Mouse (Mus musculus) forebrain, embryonic 13.5 days (tissue): ENCODE measurements at regions not wholly inside any gene's neighbourhood (a gene's known extent, or its start where the extent isn't known, plus 50 kb on each side); places are given as distances from the start of the nearest gene placed in this dataset.
"Not testable (repeated sequence)": the region's sequence is repeated elsewhere in the genome, so short reads cannot be mapped to it uniquely, and the experiment has no call there.

Experiments
- ATAC-seq: fragments of 200-750 bp; cut with Nextera tagmentation; 2 replicates; pipeline ENCODE4 v1.8.0; 2017
- H3K27ac ChIP-seq: fragments of 300-500 bp; sonication (generic); 2 replicates; pipeline ENCODE4 v1.5.1; 2015; ENCODE audit warnings: inconsistent platforms, mild to moderate bottlenecking, moderate library complexity
- H3K27me3 ChIP-seq: fragments of 300-500 bp; sonication (generic); 2 replicates; pipeline ENCODE4 v1.6.1; 2015; ENCODE audit warnings: mild to moderate bottlenecking, inconsistent platforms
- H3K36me3 ChIP-seq: fragments of 300-500 bp; sonication (generic); 2 replicates; pipeline ENCODE4 v1.6.1; 2015; ENCODE audit warnings: mild to moderate bottlenecking, inconsistent platforms; ENCODE audit not compliant: poor library complexity, severe bottlenecking
- H3K4me1 ChIP-seq: fragments of 300-500 bp; sonication (generic); 2 replicates; pipeline ENCODE4 v1.6.1; 2015; ENCODE audit warnings: inconsistent platforms
- H3K4me2 ChIP-seq: fragments of 300-500 bp; sonication (generic); 2 replicates; pipeline ENCODE4 v1.6.1; 2015; ENCODE audit warnings: inconsistent platforms, mild to moderate bottlenecking, moderate library complexity
- H3K4me3 ChIP-seq: fragments of 300-500 bp; sonication (generic); 2 replicates; pipeline ENCODE4 v1.5.1; 2015; ENCODE audit warnings: mild to moderate bottlenecking, inconsistent platforms
- H3K9ac ChIP-seq: fragments of 300-500 bp; sonication (generic); 2 replicates; pipeline ENCODE4 v1.6.1; 2015; ENCODE audit warnings: mild to moderate bottlenecking, inconsistent platforms
- H3K9me3 ChIP-seq: fragments of 300-500 bp; sonication (generic); replicated peaks from 2 replicates; pipeline ENCODE4 v1.6.1; 2016; ENCODE audit warnings: inconsistent platforms
- WGBS: fragments of 180-500 bp; shearing (Covaris S2); methylation state at CpG from one replicate; pipeline ENCODE4 v1.1.7; 2015; 5-methylcytosine and 5-hydroxymethylcytosine counted together

- WGBS: 73% methylated on average over 2 of the region's 2 CpGs
- H3K4me1 ChIP-seq, ATAC-seq, H3K27ac ChIP-seq, H3K4me2 ChIP-seq, H3K27me3 ChIP-seq, H3K4me3 ChIP-seq, H3K9ac ChIP-seq, H3K36me3 ChIP-seq: not testable (repeated sequence)
- peaks cover 22% of the 10 kb centered on the region for H3K9me3 ChIP-seq
Measured at GRCm38 (mm10) chr12:114037011-114037410, 493.3 kb downstream of the Adam6a start.

- not testable (repeated sequence) for H3K4me2 ChIP-seq, H3K27ac ChIP-seq, H3K4me1 ChIP-seq, H3K36me3 ChIP-seq, H3K9me3 ChIP-seq, H3K4me3 ChIP-seq, H3K9ac ChIP-seq, H3K27me3 ChIP-seq, ATAC-seq
- WGBS: 62% methylated on average over 8 of the region's 8 CpGs
Measured at GRCm38 (mm10) chr12:114047991-114048390, 504.3 kb downstream of the Adam6a start.

GRCm38 (mm10) chr12:114053341-114053740 is 509.6 kb downstream of the Adam6a start:
- H3K4me2 ChIP-seq: no peak overlapping the region
- H3K27ac ChIP-seq: no peak overlapping the region
- 93% methylated on average over 2 of the region's 2 CpGs for WGBS
- ATAC-seq: no peak
- no peaks in the 10 kb centered on the region for H3K27me3 ChIP-seq
- peaks cover 5% of the 10 kb centered on the region; the same call in 1 of the 2 replicates for H3K9me3 ChIP-seq
- H3K4me3 ChIP-seq: no peak overlapping the region
- H3K36me3 ChIP-seq: no peaks in the 10 kb centered on the region
- no peak overlapping the region for H3K9ac ChIP-seq
- no peaks in the 10 kb centered on the region for H3K4me1 ChIP-seq

- Histone ChIP-seq H3K4me3 (no peak overlapping the region), H3K27ac (no peak overlapping the region), H3K36me3 (no peaks in the 10 kb centered on the region), H3K27me3 (no peaks in the 10 kb centered on the region), H3K9ac (no peak overlapping the region), H3K4me2 (no peak overlapping the region), H3K9me3 (peaks cover 20% of the 10 kb centered on the region), H3K4me1 (no peaks in the 10 kb centered on the region)
- WGBS: 69% methylated on average over 3 of the region's 3 CpGs
- no peak for ATAC-seq
Measured at GRCm38 (mm10) chr12:114059615-114060014, 515.9 kb downstream of the Adam6a start.

GRCm38 (mm10) chr12:114067166-114067565 is 523.5 kb downstream of the Adam6a start:
- no peak overlapping the region for H3K9ac ChIP-seq
- no peak for ATAC-seq
- peaks cover 45% of the 10 kb centered on the region for H3K9me3 ChIP-seq
- no peaks in the 10 kb centered on the region for H3K4me1 ChIP-seq
- no peak overlapping the region for H3K4me3 ChIP-seq
- H3K36me3 ChIP-seq: no peaks in the 10 kb centered on the region
- no peak overlapping the region for H3K27ac ChIP-seq
- no peaks in the 10 kb centered on the region for H3K27me3 ChIP-seq
- no peak overlapping the region for H3K4me2 ChIP-seq

GRCm38 (mm10) chr12:114108731-114109130 is 565.0 kb downstream of the Adam6a start:
- 86% methylated on average over 4 of the region's 4 CpGs for WGBS
- H3K4me3 ChIP-seq, ATAC-seq, H3K4me1 ChIP-seq, H3K4me2 ChIP-seq, H3K27ac ChIP-seq, H3K9ac ChIP-seq, H3K27me3 ChIP-seq, H3K36me3 ChIP-seq: not testable (repeated sequence)
- H3K9me3 ChIP-seq: peaks cover 39% of the 10 kb centered on the region

GRCm38 (mm10) chr12:114134897-114135296 is 591.2 kb downstream of the Adam6a start:
- 45% methylated on average over 1 of the region's 1 CpGs for WGBS
- no peak overlapping the region for H3K27ac ChIP-seq
- H3K27me3 ChIP-seq: no peaks in the 10 kb centered on the region
- peaks cover 27% of the 10 kb centered on the region for H3K9me3 ChIP-seq
- no peak overlapping the region for H3K9ac ChIP-seq
- no peak overlapping the region for H3K4me2 ChIP-seq
- no peaks in the 10 kb centered on the region for H3K4me1 ChIP-seq
- H3K4me3 ChIP-seq: no peak overlapping the region
- no peak for ATAC-seq
- no peaks in the 10 kb centered on the region for H3K36me3 ChIP-seq

GRCm38 (mm10) chr12:114148779-114149178 is 605.1 kb downstream of the Adam6a start:
- WGBS: 86% methylated on average over 4 of the region's 4 CpGs
- no peak overlapping the region for H3K9ac ChIP-seq
- H3K4me1 ChIP-seq: no peaks in the 10 kb centered on the region
- H3K27me3 ChIP-seq: no peaks in the 10 kb centered on the region
- no peak overlapping the region for H3K4me2 ChIP-seq
- no peak for ATAC-seq
- no peak overlapping the region for H3K4me3 ChIP-seq
- H3K27ac ChIP-seq: no peak overlapping the region
- peaks cover 70% of the 10 kb centered on the region for H3K9me3 ChIP-seq
- no peaks in the 10 kb centered on the region for H3K36me3 ChIP-seq

GRCm38 (mm10) chr12:114172305-114172704 is 628.6 kb downstream of the Adam6a start:
- no peaks in the 10 kb centered on the region for H3K27me3 ChIP-seq
- no peaks in the 10 kb centered on the region for H3K4me1 ChIP-seq
- 71% methylated on average over 2 of the region's 2 CpGs for WGBS
- H3K36me3 ChIP-seq: no peaks in the 10 kb centered on the region
- no peak overlapping the region for H3K4me3 ChIP-seq
- no peak overlapping the region for H3K4me2 ChIP-seq
- H3K9me3 ChIP-seq: peaks cover 28% of the 10 kb centered on the region
- ATAC-seq: no peak
- H3K27ac ChIP-seq: no peak overlapping the region
- no peak overlapping the region for H3K9ac ChIP-seq

- Histone ChIP-seq H3K4me2 (no peak overlapping the region), H3K36me3 (no peaks in the 10 kb centered on the region), H3K9me3 (peaks cover 46% of the 10 kb centered on the region), H3K27ac (no peak overlapping the region), H3K9ac (no peak overlapping the region), H3K4me3 (no peak overlapping the region), H3K27me3 (no peaks in the 10 kb centered on the region), H3K4me1 (no peaks in the 10 kb centered on the region)
- 76% methylated on average over 1 of the region's 1 CpGs for WGBS
- ATAC-seq: no peak
Measured at GRCm38 (mm10) chr12:114199521-114199920, 655.8 kb downstream of the Adam6a start.

GRCm38 (mm10) chr12:114222541-114222940 is 678.8 kb downstream of the Adam6a start:
- Histone ChIP-seq H3K4me1 (no peaks in the 10 kb centered on the region), H3K9ac (no peak overlapping the region), H3K36me3 (no peaks in the 10 kb centered on the region), H3K9me3 (peaks cover 20% of the 10 kb centered on the region), H3K27me3 (no peaks in the 10 kb centered on the region), H3K4me2 (no peak overlapping the region), H3K27ac (no peak overlapping the region), H3K4me3 (no peak overlapping the region)
- 32% methylated on average over 3 of the region's 3 CpGs for WGBS
- no peak for ATAC-seq
